Mouse (Mus musculus): ENCODE measurements around the gene Samd4b. TPM values are rescaled to one million over a fixed set of nuclear protein-coding genes. Genes with fewer than 3 reads are reported as not detected.

Gene Samd4b
- total RNA-seq, 2 experiments from 2014 or later = 13.0 to 13.1 TPM

- Histone ChIP-seq H3K4me3 (peak overlapping the region; percentile 91), H3K27ac (peak overlapping the region; percentile 94)
- TF ChIP-seq CTCF (IDR thresholded peaks at IDR 0.05) = no peak
- peak; percentile 78 for DNase-seq
- intact Hi-C loops (cut with DNase I) = no loop called here
Observed at GRCm38 (mm10) chr7:28378066-28378690, 219.8 kb downstream of the Samd4b start.

- Histone ChIP-seq H3K4me3 (peak overlapping the region; percentile 91), H3K27ac (peak overlapping the region; percentile 94)
- intact Hi-C loops (cut with DNase I) = no loop called here
- TF ChIP-seq CTCF (IDR thresholded peaks at IDR 0.05) = no peak
- DNase-seq = no peak
Observed at GRCm38 (mm10) chr7:28377190-28378065, 220.5 kb downstream of the Samd4b start.

GRCm38 (mm10) chr7:28376011-28376771 is 221.8 kb downstream of the Samd4b start:
- intact Hi-C loops (cut with DNase I) = no loop called here

GRCm38 (mm10) chr7:28375176-28375921 is 222.6 kb downstream of the Samd4b start:
- intact Hi-C loops (cut with DNase I) = no loop called here
- peak; percentile 96 for DNase-seq
- no peak for TF ChIP-seq CTCF (IDR thresholded peaks at IDR 0.05)
- H3K4me3 ChIP-seq = peak overlapping the region; percentile 91
- H3K27ac ChIP-seq = peak overlapping the region; percentile 94

More at GRCm38 (mm10) chr7:28376011-28376771, 221.8 kb downstream of the Samd4b start:
- peak overlapping the region; percentile 94 for H3K27ac ChIP-seq
- DNase-seq = peak; percentile 93
- peak overlapping the region; percentile 91 for H3K4me3 ChIP-seq
- TF ChIP-seq CTCF (IDR thresholded peaks at IDR 0.05) = no peak

- DNase-seq = no peak
- peak overlapping the region; percentile 91; the same call in 1 of the 2 replicates for H3K4me3 ChIP-seq
- intact Hi-C loops (cut with DNase I) = no loop called here
- peak overlapping the region; percentile 94 for H3K27ac ChIP-seq
- TF ChIP-seq CTCF (IDR thresholded peaks at IDR 0.05) = no peak
Observed at GRCm38 (mm10) chr7:28374647-28375046, 223.3 kb downstream of the Samd4b start.

- no peak for DNase-seq
- no peak for TF ChIP-seq CTCF (IDR thresholded peaks at IDR 0.05)
- Histone ChIP-seq H3K27ac (peak overlapping the region; percentile 94), H3K4me3 (no peak overlapping the region)
- intact Hi-C loops (cut with DNase I) = loop anchor here (1.0 kb wide), 1 partner anchor 12 kb away; no protein-coding TSS in a partner anchor
Observed at GRCm38 (mm10) chr7:28373891-28374495, 224.0 kb downstream of the Samd4b start.

GRCm38 (mm10) chr7:28373131-28373581 is 224.8 kb downstream of the Samd4b start:
- Histone ChIP-seq H3K27ac (peak overlapping the region; percentile 94), H3K4me3 (peak overlapping the region; percentile 76)
- peak; percentile 72 for DNase-seq
- peak; percentile 83 for TF ChIP-seq CTCF (IDR thresholded peaks at IDR 0.05)
- intact Hi-C loops (cut with DNase I) = loop anchor here (1.0 kb wide), 1 partner anchor 13 kb away; no protein-coding TSS in a partner anchor

GRCm38 (mm10) chr7:28372251-28373108 is 225.5 kb downstream of the Samd4b start, which contains the start of gene Plekhg2:
TSS of gene Plekhg2 (minus strand) at chr7:28372599.
- H3K4me3 ChIP-seq = peak within 1 kb of the TSS; percentile 76
- DNase-seq = peak; percentile 97
- peak within 1 kb of the TSS; percentile 94 for H3K27ac ChIP-seq
- intact Hi-C loops (cut with DNase I) = loop anchor here (1.0 kb wide), 1 partner anchor 14 kb away; no protein-coding TSS in a partner anchor
- TF ChIP-seq CTCF (IDR thresholded peaks at IDR 0.05) = peak; percentile 83

- TF ChIP-seq CTCF (IDR thresholded peaks at IDR 0.05) = no peak
- intact Hi-C loops (cut with DNase I) = loop anchor here (2.0 kb wide), 1 partner anchor 19 kb away; no protein-coding TSS in a partner anchor
- peak overlapping the region; percentile 94 for H3K27ac ChIP-seq
Observed at GRCm38 (mm10) chr7:28371514-28371989, 226.4 kb downstream of the Samd4b start.

GRCm38 (mm10) chr7:28370977-28371513 is 226.9 kb downstream of the Samd4b start:
- no peak for DNase-seq
- intact Hi-C loops (cut with DNase I) = loop anchor here (2.0 kb wide), 1 partner anchor 18 kb away; no protein-coding TSS in a partner anchor
- H3K27ac ChIP-seq = peak overlapping the region; percentile 94
- no peak for TF ChIP-seq CTCF (IDR thresholded peaks at IDR 0.05)
- H3K4me3 ChIP-seq = peak overlapping the region; percentile 76

More at GRCm38 (mm10) chr7:28371514-28371989, 226.4 kb downstream of the Samd4b start:
- DNase-seq = peak; percentile 84
- peak overlapping the region; percentile 76 for H3K4me3 ChIP-seq
